Mouse (Mus musculus) right cerebral cortex, postnatal 36 days (tissue): ENCODE data around the gene Gpatch2.

ENCODE experiments used
- DNase-seq, 2 experiments: peaks; one replicate each; pipeline ENCODE4 v3.0.0; 2022; ENCODE audit warnings: low spot score in 2 of 2, mixed read lengths in 1 of 2

The Gpatch2 gene

DNA sequence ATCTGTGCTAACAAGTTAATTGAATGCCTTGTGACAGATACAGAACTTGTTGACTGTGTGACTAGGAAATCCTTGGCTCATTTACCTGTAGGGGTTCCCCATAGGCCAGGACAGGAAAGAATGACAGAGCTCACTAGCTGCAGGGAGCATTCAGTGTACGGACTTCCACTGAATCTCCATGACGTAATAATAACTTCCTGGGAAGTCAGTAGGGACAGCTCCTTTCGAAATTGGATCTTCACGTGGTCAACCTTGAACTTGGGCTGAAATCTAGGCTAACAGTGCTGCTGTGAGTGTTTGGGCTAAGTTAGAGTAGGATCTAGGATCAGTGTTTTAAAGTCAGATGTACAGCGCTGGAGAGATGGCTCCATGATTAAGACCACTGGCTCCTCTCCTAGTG is 29.4 kb downstream of the Gpatch2 start:
- no peak for DNase-seq

DNA sequence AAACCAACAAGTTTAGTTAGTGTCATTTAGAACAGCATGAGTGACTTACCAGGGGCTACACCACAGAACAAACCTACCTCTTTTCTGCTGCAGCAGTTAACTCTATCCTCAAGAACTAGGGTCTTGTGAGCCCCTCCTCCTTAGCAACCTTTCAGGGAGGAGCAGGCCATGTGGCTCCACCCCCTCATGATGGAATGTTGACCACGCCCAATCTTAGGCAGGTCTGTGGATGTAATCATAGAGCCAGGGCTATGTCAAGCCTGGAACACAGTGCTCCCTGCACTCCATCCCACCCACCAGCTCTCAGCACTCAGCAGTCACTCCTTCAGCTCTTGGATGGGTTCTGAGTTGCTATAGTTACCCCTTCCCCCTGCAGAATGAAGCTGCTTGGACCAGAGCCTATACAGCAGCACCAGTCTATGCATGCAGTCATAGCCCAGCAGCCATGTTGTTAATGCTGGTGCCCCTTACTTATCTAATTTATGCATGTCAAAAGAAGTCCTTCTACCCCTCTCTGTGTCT is 35.5 kb downstream of the Gpatch2 start:
- no peak for DNase-seq

DNA sequence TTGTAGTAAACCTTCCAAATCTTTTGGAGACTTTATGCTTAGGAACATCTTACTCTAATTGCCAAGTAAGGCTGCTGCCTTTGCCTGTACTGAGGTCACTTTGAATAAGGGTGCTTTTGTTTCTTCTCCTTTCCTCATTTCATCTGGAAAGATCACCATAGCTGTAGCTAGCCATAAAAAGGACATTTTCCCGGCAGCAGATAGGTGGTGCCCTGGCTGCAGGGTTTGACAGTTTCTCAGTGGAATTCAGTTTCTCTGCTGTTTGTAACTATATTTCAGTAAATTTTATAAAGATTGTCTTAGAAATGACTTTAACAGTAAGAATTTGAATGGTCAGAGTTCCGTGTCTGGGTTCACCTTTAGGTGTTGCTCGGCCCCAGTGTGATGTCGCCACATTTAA is 43.4 kb downstream of the Gpatch2 start:
- DNase-seq, result no peak

DNA sequence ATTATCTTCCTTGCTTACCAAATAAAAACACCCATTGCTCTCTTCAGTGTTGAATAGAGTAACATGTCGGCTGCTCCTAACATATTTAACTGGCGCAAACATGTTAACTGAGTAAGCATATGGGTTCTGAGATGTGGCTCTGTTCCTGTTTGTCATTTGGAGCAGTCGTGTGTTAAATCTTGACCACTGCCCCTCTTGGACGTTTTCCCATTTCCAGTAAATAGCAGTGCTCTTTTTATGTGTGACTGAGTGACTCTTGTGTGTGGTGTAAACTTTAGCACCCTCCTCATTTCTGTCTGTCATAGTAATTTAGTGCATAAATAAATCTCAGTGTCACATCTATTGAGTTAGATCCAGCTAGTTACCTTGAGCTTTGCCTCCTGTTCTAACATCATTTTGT is 52.3 kb downstream of the Gpatch2 start:
- no peak for DNase-seq

DNA sequence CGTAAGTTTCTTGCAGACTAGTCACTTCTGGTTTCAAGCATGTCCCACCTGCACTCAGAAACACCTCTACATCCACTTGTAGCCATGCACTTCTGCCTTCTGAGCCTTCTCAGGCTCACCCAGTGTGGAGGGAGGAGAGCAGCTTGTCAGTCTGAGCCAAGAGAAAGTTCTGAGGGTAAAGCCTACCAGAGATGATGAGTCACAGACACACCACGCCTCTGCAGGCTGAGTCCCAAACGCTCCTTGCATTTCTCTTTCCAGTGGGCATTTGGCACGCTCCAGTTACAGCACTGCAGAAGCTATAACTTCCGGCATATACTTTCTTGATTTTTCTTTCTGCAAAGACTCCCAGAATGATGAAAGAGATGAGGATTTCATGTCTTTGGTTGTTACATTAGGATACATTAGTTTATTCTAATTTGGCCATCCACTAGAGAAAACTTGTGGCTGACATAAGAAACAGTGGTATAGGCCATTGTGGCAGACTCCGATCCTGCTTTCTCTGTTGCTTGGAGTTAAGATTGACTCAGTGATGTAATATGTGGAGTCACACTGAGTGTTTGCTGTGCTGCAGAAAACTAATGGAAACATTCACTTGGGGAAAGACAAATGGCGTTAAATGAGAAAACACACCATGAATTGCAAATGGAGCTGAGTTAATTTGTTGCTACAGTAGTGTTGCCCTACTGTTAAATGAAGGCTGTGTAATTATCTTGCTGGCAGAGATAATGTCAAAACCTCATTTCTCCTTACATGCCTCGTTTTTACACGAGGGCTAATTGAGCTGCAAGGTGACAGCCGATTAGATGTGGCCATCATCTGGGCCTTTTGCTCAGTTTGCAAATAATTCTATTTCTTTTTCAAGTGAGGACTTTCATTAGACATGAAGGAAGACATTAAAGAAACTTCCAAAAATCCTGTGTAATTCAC is 55.3 kb downstream of the Gpatch2 start:
- DNase-seq, result peak; percentile 68 to 82

DNA sequence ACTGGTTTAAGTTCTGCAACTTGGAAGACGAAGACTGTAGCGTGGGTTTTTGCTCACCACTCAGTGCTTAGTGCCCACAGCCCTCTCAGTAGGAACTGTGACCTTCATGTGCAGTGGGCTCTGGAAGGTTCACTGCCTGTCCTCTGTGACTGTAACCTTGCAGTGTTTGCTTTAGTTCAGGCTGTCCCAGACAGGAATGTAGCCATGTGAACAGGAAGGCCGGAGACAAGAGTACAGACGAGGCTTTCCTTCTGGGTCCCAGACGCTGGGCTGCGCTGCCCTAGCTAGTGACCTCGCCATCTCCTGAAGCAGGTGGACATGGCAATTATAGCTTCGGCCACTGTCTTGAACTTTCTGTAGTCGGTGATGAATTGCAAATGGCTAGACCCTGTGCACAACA is 62.0 kb downstream of the Gpatch2 start:
- DNase-seq, result no peak

DNA sequence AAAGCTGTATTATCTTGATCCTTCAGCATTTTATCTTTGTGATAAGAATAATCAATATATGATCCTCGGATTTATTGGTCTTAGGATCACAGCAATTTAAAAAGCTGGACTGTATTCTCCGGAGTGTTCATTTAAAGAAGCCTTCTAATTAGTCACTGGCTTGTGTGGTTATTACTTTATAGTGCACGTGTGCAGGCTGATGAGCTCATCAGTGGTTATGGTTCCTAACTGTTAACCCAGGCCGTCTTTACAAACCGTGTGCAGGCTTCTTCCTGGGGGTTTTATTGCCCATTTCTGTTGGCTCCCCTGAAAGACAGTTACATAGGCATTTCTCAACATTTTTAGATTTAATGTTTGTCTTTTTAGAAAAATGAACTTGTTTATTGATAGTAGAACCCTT is 63.2 kb downstream of the Gpatch2 start:
- DNase-seq, result no peak

DNA sequence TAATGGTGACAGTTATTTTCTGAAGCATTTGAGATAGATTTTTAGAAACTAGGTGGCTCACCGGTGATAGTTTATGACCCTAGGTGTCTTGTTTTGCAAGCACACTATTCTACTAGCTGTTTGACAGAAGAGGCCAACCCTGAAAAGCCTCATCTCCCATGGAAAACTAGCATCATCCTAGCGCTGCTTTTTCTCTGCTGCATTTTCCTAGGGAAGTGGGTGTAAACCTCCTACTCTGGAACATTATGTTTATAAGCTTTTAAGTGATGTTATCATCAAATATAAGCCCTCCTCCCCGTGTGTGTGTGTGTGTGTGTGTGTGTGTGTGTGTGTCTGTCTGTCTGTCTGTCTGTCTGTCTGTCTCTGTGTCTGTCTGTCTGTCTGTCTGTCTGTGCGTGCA is 64.5 kb downstream of the Gpatch2 start:
- no peak for DNase-seq

DNA sequence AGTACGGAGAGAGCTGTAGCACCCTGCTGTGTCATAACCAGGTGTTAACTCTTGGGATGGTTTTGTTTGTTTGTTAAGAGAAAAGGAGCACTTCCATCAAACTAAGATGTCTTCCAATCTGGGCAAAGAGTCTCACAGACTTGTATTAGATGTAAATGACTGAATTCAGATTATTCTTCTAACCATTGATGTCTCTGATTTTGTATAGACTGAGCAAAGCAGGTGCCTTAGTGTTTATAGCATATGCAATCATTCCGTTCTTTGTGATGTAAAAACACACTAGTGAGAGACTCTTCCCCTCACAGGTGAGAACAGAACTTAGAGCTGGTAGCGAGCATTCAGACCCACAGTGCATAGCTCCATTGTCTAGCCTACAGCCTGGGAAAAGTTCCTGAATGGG is 67.0 kb downstream of the Gpatch2 start:
- DNase-seq, result no peak

DNA sequence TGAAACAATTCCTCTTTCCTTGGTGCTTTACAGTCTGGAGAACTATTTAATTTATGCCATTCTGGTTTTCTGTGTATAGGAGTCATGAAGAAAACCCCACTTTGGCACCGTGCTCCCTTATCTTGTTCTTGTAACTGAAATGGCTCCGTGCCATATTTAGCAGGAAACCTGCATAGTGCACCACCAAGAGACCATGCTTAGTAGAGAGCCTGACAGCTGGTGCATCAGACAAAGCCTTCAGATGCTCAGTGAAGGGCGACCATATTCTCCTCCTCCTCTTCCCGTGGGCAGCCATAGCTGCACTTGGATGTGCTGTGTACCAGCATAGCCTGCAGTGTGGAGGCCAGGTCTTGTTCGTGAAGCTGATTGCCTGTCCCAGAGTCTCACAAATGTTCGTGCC is 67.5 kb downstream of the Gpatch2 start:
- peak in 1 of 2 experiments; percentile 12 for DNase-seq

DNA sequence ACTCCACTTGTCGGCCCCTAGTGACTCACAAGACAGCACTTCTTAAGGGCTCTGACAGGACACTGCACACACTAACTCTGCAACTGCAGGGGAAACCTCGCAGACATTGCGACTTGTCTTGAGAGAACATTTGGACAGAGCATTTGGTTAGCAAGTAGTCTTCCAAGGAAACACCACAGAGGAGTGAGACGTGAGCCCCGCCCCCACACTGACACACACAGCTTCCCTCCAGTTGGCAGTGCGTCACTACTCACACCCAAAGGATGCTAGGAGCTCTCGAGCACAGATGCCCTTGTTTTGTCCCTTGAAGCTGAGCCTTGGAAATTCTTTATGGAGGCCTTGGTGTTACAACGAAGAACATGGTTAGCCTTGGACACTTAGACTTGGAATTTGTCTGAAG is 70.4 kb downstream of the Gpatch2 start:
- DNase-seq, result peak in 1 of 2 experiments; percentile 16

DNA sequence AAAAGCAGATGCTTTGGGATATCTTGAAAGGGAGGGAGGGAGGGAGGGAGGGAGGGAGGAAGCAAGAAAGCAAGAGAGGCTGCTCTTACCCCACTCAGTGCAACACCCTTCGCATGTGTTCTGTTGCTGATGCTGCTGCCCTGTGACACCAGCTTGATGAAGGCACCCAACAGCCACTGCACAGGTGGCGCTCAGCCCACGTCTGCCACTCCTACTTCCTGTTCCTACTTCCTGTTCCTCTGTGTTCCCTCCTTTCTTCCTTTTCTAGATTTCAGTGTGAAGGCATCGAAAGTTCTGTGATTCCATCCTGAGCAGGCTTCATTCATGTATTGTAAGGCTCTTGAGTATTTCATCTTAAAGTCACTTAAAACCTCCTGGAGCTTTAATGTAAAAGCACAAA is 71.1 kb downstream of the Gpatch2 start:
- DNase-seq, result no peak

DNA sequence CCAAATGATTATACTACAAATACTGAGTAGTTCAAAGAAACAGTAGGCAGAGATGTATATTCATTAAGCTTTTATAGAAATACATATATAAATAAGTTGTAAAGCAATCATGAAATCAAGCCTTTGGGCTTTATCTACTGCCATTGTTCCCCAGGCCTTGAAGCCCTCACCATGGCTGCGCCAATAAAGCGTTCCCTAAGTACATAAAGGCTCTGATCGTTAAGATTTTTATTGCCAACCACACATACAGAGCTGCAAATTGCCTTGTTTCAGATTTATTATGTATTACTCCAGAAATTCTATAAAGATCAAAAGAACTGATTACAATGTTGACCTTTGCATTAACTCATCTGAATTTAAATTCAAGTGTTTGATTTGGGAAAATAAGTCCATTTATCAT is 71.6 kb downstream of the Gpatch2 start:
- DNase-seq, result no peak

DNA sequence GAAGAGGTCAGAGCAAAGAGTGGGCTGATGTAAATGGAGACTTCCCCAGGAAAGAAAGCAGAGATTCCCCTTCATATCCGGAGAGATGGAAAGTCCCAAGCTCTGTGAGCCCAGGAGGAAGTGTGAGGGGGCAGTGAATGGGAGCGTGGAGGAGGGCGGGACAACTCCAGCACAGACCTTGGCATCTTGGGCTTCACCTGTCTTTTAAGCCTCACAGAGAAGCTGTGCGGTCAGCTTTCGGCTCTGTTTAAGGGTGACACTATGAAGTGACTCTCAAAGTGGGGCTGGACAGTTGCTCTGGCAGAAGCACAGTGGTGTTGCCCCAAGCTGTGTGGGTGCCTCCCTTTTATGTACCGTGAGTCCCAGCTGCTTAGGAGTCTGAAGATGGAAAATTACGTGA is 74.9 kb downstream of the Gpatch2 start:
- DNase-seq, result no peak

DNA sequence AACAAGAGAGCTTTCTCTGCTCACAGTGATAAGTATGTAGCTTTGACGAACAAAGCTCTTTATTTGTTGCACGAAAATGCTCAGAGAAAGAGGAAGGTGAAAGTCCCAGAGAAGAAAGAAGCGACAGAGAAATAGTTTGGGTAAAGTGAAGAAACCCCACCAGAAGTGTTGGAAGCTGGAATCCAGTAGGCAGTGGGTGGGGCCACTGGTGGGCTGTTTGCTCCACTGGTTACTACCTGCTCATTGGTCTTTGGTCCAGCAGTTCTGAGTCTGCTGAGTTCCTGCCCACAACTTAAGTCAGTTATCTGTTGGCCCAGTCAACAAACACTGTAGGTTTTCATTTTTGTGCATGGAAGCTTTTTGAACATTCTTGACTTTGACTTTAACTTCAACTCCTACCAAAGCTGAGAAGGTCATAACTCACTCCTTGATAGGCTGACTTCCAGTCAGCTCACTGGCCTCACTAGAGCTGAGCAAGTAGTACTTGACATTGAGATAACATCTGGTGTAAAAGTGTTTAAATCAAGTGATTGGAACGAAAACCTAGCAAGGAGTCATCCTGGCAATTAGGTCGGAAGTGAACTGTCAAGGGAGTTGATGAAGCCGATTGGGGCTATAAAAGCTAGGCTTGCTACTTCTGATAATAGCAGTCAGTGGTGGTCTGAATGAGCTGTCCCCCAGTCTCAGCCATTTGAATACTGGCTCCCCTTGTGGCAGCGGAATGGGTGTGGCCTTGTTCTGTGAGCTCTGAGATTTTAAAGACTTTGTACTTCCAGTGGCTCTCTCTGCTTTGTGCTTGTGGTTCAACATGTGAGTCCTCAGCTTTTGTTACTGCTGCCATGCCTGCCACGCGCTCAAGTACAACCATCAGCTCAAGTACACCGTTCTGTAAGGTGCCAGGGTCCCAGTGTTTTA is 76.4 kb downstream of the Gpatch2 start:
- DNase-seq, result no peak

DNA sequence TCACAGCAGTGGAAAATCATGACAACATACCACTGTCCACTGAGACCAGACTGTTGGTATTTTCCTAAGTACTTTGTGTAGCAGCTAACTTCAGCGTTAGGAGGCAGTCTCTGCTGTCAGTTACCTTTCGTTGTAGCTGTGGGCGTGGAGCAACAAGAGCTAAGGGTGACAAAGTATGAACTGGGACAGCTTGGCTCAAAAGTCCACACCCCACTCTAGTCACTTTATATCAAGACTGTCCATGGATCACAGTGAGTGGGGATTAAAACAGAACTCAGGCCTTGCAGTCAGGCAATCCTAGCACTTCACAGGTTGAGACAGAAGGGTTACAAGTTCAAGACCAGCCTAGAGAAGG is 77.1 kb downstream of the Gpatch2 start:
- no peak for DNase-seq

DNA sequence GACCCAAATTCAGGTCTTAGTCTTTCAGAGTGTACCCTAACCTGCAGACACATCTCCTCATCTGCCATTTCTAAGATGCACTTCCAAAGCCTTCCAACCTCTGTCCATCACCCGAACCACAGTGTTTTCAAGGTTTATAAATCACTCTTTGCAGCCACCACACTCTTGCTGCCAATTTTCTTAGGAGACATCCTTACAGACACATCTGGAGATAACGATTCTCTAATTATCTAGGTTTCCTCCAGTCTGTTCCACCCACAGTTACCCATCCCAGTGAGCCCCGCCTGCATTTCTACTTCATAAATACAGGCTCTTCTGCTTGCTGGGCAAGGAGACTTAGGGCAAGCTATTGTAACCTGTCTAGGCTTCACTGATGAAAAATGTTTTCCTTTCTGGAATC is 77.9 kb downstream of the Gpatch2 start:
- no peak for DNase-seq

DNA sequence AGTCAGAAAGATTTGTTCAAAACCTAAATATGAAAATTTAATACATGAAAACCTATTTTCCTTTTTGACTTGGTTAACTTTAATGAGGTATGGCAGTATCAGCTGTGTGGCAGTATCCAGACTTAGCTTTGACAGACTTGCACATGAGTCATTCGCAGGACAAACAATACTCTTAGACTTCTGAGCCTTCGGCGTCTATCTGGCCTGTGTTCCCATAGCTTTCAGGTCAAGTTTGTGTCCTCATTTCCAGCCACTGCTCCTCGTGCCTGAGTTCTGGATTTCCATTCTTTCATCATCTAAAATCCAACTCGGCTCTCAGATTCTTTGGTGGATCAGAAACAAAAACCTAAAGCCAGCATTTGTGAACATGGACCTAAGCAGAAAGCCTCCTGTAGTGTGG is 79.2 kb downstream of the Gpatch2 start:
- no peak for DNase-seq

DNA sequence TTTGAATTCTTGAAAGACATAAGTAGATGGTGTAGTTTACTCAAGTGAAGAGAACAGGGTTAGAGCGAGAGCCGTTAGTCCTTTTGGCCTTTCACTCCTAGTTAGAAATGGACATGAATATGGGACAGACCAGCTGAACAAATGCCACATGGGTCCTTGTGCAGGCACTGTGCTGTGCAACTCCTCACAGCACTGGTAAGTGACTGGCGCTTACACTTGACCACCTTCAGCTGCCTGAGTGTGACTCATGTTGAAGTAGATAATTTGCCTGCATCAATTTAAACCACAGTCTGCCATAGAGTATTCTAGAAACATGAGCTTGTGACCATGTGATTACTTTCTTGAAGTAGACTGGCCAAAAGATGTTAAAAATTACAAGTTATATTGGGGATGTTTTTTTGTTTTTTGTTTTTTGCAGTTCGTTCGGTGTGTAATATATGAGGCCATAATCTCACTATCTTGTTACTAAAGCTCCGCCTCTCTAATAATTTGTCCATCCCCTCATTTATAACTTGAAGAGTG is 79.8 kb downstream of the Gpatch2 start:
- DNase-seq, result no peak

DNA sequence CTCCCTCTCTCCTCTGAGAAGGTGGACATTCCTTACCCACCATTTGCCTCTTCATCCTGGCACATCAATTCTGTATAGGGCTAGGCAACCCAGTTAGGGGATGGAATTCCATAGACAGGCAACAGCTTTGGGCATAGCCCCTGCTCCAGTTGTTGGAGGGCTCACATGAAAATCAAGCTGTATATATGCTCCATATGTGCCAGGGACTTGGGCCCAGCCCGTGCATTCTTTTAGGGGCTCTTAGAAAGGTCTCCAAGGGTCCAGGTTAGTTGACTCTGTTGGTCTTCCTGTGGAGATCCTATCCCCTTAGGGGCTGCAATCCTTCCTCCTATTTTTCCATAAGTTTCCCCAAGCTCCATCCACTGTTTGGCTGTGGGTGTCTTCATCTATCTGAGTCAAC is 80.4 kb downstream of the Gpatch2 start:
- no peak for DNase-seq

DNA sequence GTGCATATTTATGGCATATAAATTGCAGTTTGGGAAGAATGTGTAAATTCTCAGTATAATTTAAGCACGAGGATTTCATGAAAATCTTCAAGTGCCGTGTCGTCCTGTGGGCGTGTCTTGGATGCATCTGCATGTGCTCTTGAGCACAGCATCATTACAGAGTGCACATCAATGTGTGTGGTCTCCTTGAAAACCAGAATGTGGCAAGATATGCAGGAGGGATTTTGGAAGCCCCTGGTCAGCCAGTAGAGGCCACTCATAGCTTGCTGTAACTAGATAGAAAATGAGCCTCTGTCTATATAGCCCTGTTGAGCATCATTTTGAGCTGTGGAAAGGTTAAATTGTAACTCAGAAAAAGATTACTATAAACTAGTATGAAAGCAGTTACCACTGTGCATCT is 83.9 kb downstream of the Gpatch2 start:
- DNase-seq, result no peak

DNA sequence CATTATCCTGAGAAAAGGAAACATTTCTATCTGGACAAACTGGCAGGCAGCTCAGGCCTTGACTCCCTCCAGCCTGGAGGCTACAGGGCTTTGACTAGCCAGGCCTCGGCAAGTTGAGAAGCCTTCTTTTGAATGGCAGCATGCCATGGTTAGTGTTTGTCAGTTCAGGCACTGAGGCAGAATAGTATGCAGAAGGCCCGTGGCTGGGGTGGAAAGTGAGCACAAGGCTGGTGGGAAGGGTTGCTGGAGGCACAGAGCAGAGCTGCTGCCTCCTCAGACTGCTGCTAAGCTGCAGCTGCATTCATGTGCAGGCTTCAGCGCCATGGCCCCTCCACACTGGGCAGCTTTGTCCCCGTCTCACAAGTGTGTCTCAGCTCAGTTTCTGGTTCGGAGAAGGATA is 85.3 kb downstream of the Gpatch2 start:
- DNase-seq, result peak in 1 of 2 experiments; percentile 19
